Mouse (Mus musculus): ENCODE results near the gene Map4.

- no peak for TF ChIP-seq CTCF (conservative IDR thresholded peaks at IDR 0.05; ENCODE audit: insufficient read depth, insufficient read length, low read depth, low read length)
- TF ChIP-seq POLR2A (IDR thresholded peaks at IDR 0.05; ENCODE audit: low read depth, low read length): no peak
Observed at GRCm38 (mm10) chr9:110064641-110065040, 133.4 kb downstream of the Map4 start.

Measured in kidney, adult 2 months (tissue).